In genomic region chr7:19866490-19866889, GRCm38 (mm10) we compare ENCODE assay signal across 25 mouse cellular contexts. TPM values are rescaled to one million over a fixed set of nuclear protein-coding genes. Genes with fewer than 3 reads are reported as not detected.
DNase-seq lines count a peak whose midpoint lies in the region; ATAC-seq and TF ChIP-seq lines count a peak whose summit lies in the region.
"Had no signal": no experiment of that assay in that cellular context is flagged by ENCODE, and none has a peak within 500 bp of the region (broad histone marks: within the 10 kb centered on the region; RNA-seq: fewer than 3 reads in every experiment).

No protein-coding gene starts in this region.

- no peaks in the 10 kb centered on the region for H3K27me3 ChIP-seq in kidney, adult 2 months (replicated peaks; ENCODE audit: control insufficient read depth, insufficient read depth, low read length)
- no peaks in the 10 kb centered on the region for H3K27me3 ChIP-seq in intestine, postnatal 0 days (replicated peaks; ENCODE audit: control insufficient read depth, insufficient read depth, low read length)
- H3K27me3 ChIP-seq: CH12.LX; hindbrain, embryonic 12.5 days; stomach, embryonic 15.5 days had no signal

- no peak overlapping the region for H3K4me3 ChIP-seq in kidney, adult 2 months (ENCODE audit: insufficient read depth, low read depth, low read length)
- no peak overlapping the region for H3K4me3 ChIP-seq in intestine, postnatal 0 days (ENCODE audit: low read depth, low read length)
- H3K4me3 ChIP-seq: forebrain, embryonic 10.5 days; hindbrain, embryonic 12.5 days; layer of hippocampus, adult 2 months; midbrain, embryonic 10.5 days; stomach, embryonic 15.5 days had no signal

- no peaks in the 10 kb centered on the region for H3K9me3 ChIP-seq in intestine, postnatal 0 days (ENCODE audit: control insufficient read depth)
- H3K9me3 ChIP-seq: hindbrain, embryonic 12.5 days; stomach, embryonic 15.5 days had no signal

- no peak for TF ChIP-seq CTCF in kidney, adult 2 months (conservative IDR thresholded peaks at IDR 0.05; ENCODE audit: insufficient read depth, insufficient read length, low read depth, low read length)
- no peak for TF ChIP-seq CTCF in intestine, postnatal 0 days (IDR thresholded peaks at IDR 0.05; ENCODE audit: low read depth)

- no peak overlapping the region for H3K4me2 ChIP-seq in intestine, postnatal 0 days (replicated peaks; ENCODE audit: low read depth)
- H3K4me2 ChIP-seq: hindbrain, embryonic 12.5 days; lung, embryonic 14.5 days; stomach, embryonic 15.5 days had no signal

- no peak for TF ChIP-seq POLR2A in kidney, adult 2 months (IDR thresholded peaks at IDR 0.05; ENCODE audit: low read depth, low read length)

- H3K9ac ChIP-seq in intestine, postnatal 0 days (ENCODE audit: low read depth, low read length): no peak overlapping the region
- H3K9ac ChIP-seq: hindbrain, embryonic 12.5 days; lung, embryonic 14.5 days; stomach, embryonic 15.5 days had no signal

- H3K27ac ChIP-seq in kidney, adult 2 months (ENCODE audit: insufficient read depth, low read depth, low read length): peak overlapping the region; percentile 18; the same call in 1 of the 2 replicates
- peak overlapping the region; percentile 58 for H3K27ac ChIP-seq in intestine, postnatal 0 days (ENCODE audit: low read depth, low read length)
- H3K27ac ChIP-seq: forebrain, embryonic 10.5 days; hindbrain, embryonic 12.5 days; layer of hippocampus, adult 2 months; midbrain, embryonic 10.5 days; stomach, embryonic 15.5 days had no signal

- ATAC-seq in intestine, postnatal 0 days: no peak
- no peak for ATAC-seq in megakaryocyte, adult 5-6 weeks (ENCODE audit: poor library complexity, severe bottlenecking)
- no peak for ATAC-seq in activated CD4-positive, CD25-positive, alpha-beta regulatory T cell, adult 4 months

- intact Hi-C loops in heart, postnatal 25 days (cut with DNase I): loop anchor here (5.0 kb wide), 1 partner anchor 114 kb away; the partner anchor contains the start of gene Nectin2

- peak; percentile 93 for DNase-seq in heart, adult 11 months
- DNase-seq in heart, postnatal 25 days (ENCODE audit: low spot score): no peak
- peak; percentile 85 for DNase-seq in kidney, adult 2 months
- no peak for DNase-seq in kidney, postnatal 4 days
- DNase-seq in adrenal gland, postnatal 10 days: peak; percentile 65
- DNase-seq: cerebellum, adult 2 months; lung, embryonic 14.5 days; lung, postnatal 4 days; right cerebral cortex, postnatal 25 days; thymus, postnatal 14 days had no signal

- H3K4me1 ChIP-seq in kidney, adult 2 months (ENCODE audit: control insufficient read depth, insufficient read depth, low read length): peaks cover 16% of the 10 kb centered on the region
- no peaks in the 10 kb centered on the region for H3K4me1 ChIP-seq in intestine, postnatal 0 days (replicated peaks; ENCODE audit: control insufficient read depth, insufficient read depth, low read length)
- H3K4me1 ChIP-seq: forebrain, embryonic 10.5 days; hindbrain, embryonic 12.5 days; midbrain, embryonic 10.5 days; stomach, embryonic 15.5 days had no signal

- WGBS in kidney, adult 2 months: 34% methylated on average over 6 of the region's 6 CpGs
- WGBS in intestine, postnatal 0 days: 53% methylated on average over 6 of the region's 6 CpGs

- H3K36me3 ChIP-seq in kidney, adult 2 months (ENCODE audit: control insufficient read depth, insufficient read depth, low read length): no peaks in the 10 kb centered on the region
- no peaks in the 10 kb centered on the region for H3K36me3 ChIP-seq in intestine, postnatal 0 days (ENCODE audit: control insufficient read depth, insufficient read depth)
- H3K36me3 ChIP-seq: forebrain, embryonic 10.5 days; hindbrain, embryonic 12.5 days; midbrain, embryonic 10.5 days; stomach, embryonic 15.5 days had no signal

RNA-seq across cellular contexts. Expression of gene Ceacam16, which starts 5.4 kb away (rescaled TPM):
- total RNA-seq in heart, postnatal 25 days (2021): under 1 TPM in 1 of 2 experiments, not detected in 1; 0.42 TPM
- polyA plus RNA-seq in kidney, adult 2 months (2012; rRNA removed): 0.14 and 0.16 TPM in 2 replicates
- total RNA-seq in adrenal gland, postnatal 10 days (2021): under 1 TPM in 1 of 2 experiments, not detected in 1; 0.18 TPM
- polyA plus RNA-seq in intestine, postnatal 0 days (2015; fragmentation: Nextera tagmentation; extraction: Ambion mirVana): not detected in 2 replicates
- 0.47 and 0.75 TPM in 2 replicates for total RNA-seq in megakaryocyte, adult 5-6 weeks (2015)
- 0.18 and 0.28 TPM in 2 replicates for total RNA-seq in megakaryocyte, adult 5-6 weeks (2017)
- under 1 TPM in 1 of 2 experiments, not detected in 1; 0.40 TPM for polyA plus RNA-seq in activated CD4-positive, CD25-positive, alpha-beta regulatory T cell, adult 4 months (2017; shearing (Covaris generic))
- total RNA-seq: gastrocnemius, adult 18-20 months; granulocyte monocyte progenitor cell, adult 5-6 weeks; layer of hippocampus, adult 2 months; left cerebral cortex, postnatal 25 days; midbrain, postnatal 0 days had no signal
- polyA plus RNA-seq: forebrain, embryonic 10.5 days; heart, embryonic 16.5 days; hindbrain, embryonic 12.5 days; lung, embryonic 14.5 days; midbrain, embryonic 10.5 days; stomach, embryonic 15.5 days had no signal

RNA-seq across cellular contexts. Expression of gene Gm19345, which starts 14.7 kb away (rescaled TPM):
- total RNA-seq in heart, postnatal 25 days (2021): not detected
- 0.12 TPM in 1 of 2 replicates, not detected in the other for polyA plus RNA-seq in kidney, adult 2 months (2012; rRNA removed)
- not detected for total RNA-seq in adrenal gland, postnatal 10 days (2021)
- polyA plus RNA-seq in intestine, postnatal 0 days (2015; fragmentation: Nextera tagmentation; extraction: Ambion mirVana): 0.16 and 0.39 TPM in 2 replicates
- not detected in 2 replicates for total RNA-seq in megakaryocyte, adult 5-6 weeks (2015)
- not detected in 2 replicates for total RNA-seq in megakaryocyte, adult 5-6 weeks (2017)
- not detected for polyA plus RNA-seq in activated CD4-positive, CD25-positive, alpha-beta regulatory T cell, adult 4 months (2017; shearing (Covaris generic))
- total RNA-seq: gastrocnemius, adult 18-20 months; granulocyte monocyte progenitor cell, adult 5-6 weeks; MEL had no signal
- polyA plus RNA-seq: forebrain, embryonic 10.5 days; heart, embryonic 16.5 days; lung, embryonic 14.5 days; midbrain, embryonic 10.5 days had no signal

RNA-seq across cellular contexts. Expression of gene Ceacam19, which starts 21.3 kb away (rescaled TPM):
- not detected for total RNA-seq in heart, postnatal 25 days (2021)
- polyA plus RNA-seq in kidney, adult 2 months (2012; rRNA removed): 0.11 and 0.25 TPM in 2 replicates
- total RNA-seq in adrenal gland, postnatal 10 days (2021): not detected
- not detected in 2 replicates for polyA plus RNA-seq in intestine, postnatal 0 days (2015; fragmentation: Nextera tagmentation; extraction: Ambion mirVana)
- 1.2 and 1.3 TPM in 2 replicates for total RNA-seq in megakaryocyte, adult 5-6 weeks (2015)
- 1.6 and 2.4 TPM in 2 replicates for total RNA-seq in megakaryocyte, adult 5-6 weeks (2017)
- not detected for polyA plus RNA-seq in activated CD4-positive, CD25-positive, alpha-beta regulatory T cell, adult 4 months (2017; shearing (Covaris generic))
- total RNA-seq: gastrocnemius, adult 18-20 months; granulocyte monocyte progenitor cell, adult 5-6 weeks; layer of hippocampus, adult 2 months; left cerebral cortex, postnatal 25 days had no signal
- polyA plus RNA-seq: cerebellum, adult 2 months; forebrain, embryonic 10.5 days; hindbrain, embryonic 12.5 days; lung, embryonic 14.5 days; midbrain, embryonic 10.5 days; midbrain, postnatal 0 days had no signal

RNA-seq across cellular contexts. Expression of gene Bcl3, which starts 43.9 kb away (rescaled TPM):
- total RNA-seq in heart, postnatal 25 days (2021): 1 to 10 TPM; 3.0 to 3.9 TPM
- 10.3 and 14.4 TPM in 2 replicates for polyA plus RNA-seq in kidney, adult 2 months (2012; rRNA removed)
- 10 to 100 TPM; 15.4 to 16.6 TPM for total RNA-seq in adrenal gland, postnatal 10 days (2021)
- 19.0 and 23.7 TPM in 2 replicates for polyA plus RNA-seq in intestine, postnatal 0 days (2015; fragmentation: Nextera tagmentation; extraction: Ambion mirVana)
- total RNA-seq in megakaryocyte, adult 5-6 weeks (2015): 29.2 and 39.1 TPM in 2 replicates
- 9.7 and 17.1 TPM in 2 replicates for total RNA-seq in megakaryocyte, adult 5-6 weeks (2017)
- polyA plus RNA-seq in activated CD4-positive, CD25-positive, alpha-beta regulatory T cell, adult 4 months (2017; shearing (Covaris generic)): 10 to 100 TPM; 15.9 to 19.5 TPM

RNA-seq across cellular contexts. Expression of gene Pvr, which starts 54.5 kb away (rescaled TPM):
- 10 to 100 TPM; 19.3 to 20.1 TPM for total RNA-seq in heart, postnatal 25 days (2021)
- 10.9 and 12.3 TPM in 2 replicates for polyA plus RNA-seq in kidney, adult 2 months (2012; rRNA removed)
- 10 to 100 TPM; 20.9 to 24.9 TPM for total RNA-seq in adrenal gland, postnatal 10 days (2021)
- 8.9 and 10.7 TPM in 2 replicates for polyA plus RNA-seq in intestine, postnatal 0 days (2015; fragmentation: Nextera tagmentation; extraction: Ambion mirVana)
- 7.8 TPM in 2 replicates for total RNA-seq in megakaryocyte, adult 5-6 weeks (2015)
- total RNA-seq in megakaryocyte, adult 5-6 weeks (2017): 7.6 TPM in 2 replicates
- polyA plus RNA-seq in activated CD4-positive, CD25-positive, alpha-beta regulatory T cell, adult 4 months (2017; shearing (Covaris generic)): 10 to 100 TPM; 17.4 to 24.1 TPM
- total RNA-seq: MEL had no signal

Comparison
In these comparisons a context has a peak if more than half of its experiments do, and no peak if none do; other contexts are left out.
1. DNase-seq: peak in heart, adult 11 months (single experiment), kidney, adult 2 months (single experiment) and adrenal gland, postnatal 10 days (single experiment); none in heart, postnatal 25 days (single experiment) and kidney, postnatal 4 days (0 of 2).